Mouse (Mus musculus): ENCODE measurements at regions not wholly inside any gene's neighbourhood (a gene's known extent, or its start where the extent isn't known, plus 50 kb on each side); places are given as distances from the start of the nearest gene placed in this dataset.

GRCm38 (mm10) chr5:90164434-90164833, 59.4 kb downstream of the Cox18 start:
- DNase-seq (ENCODE audit: low spot score), result no peak
- Histone ChIP-seq H3K9me3 (replicated peaks; ENCODE audit: control insufficient read depth, low read length) (no peaks in the 10 kb centered on the region), H3K36me3 (ENCODE audit: control insufficient read depth, insufficient read depth, low read length) (no peaks in the 10 kb centered on the region), H3K4me2 (ENCODE audit: low read length) (no peak overlapping the region), H3K4me1 (ENCODE audit: control insufficient read depth, insufficient read depth, low read length) (no peaks in the 10 kb centered on the region), H3K27ac (ENCODE audit: low read depth, low read length) (no peak overlapping the region), H3K4me3 (ENCODE audit: low read depth, low read length) (no peak overlapping the region), H3K9ac (ENCODE audit: low read length) (no peak overlapping the region), H3K27me3 (replicated peaks; ENCODE audit: control insufficient read depth, insufficient read depth, low read length) (no peaks in the 10 kb centered on the region)
- 89% methylated on average over 8 of the region's 8 CpGs for WGBS
- ATAC-seq, result no peak

GRCm38 (mm10) chr5:90163033-90163859, 60.6 kb downstream of the Cox18 start:
- no peaks in the 10 kb centered on the region for H3K36me3 ChIP-seq (ENCODE audit: control insufficient read depth, insufficient read depth, low read length)
- ATAC-seq (no peak), DNase-seq (ENCODE audit: low spot score) (no peak)
- H3K9ac ChIP-seq (ENCODE audit: low read length), result no peak overlapping the region
- H3K27me3 ChIP-seq (replicated peaks; ENCODE audit: control insufficient read depth, insufficient read depth, low read length), result no peaks in the 10 kb centered on the region
- WGBS, result 88% methylated on average over 18 of the region's 18 CpGs
- H3K4me1 ChIP-seq (ENCODE audit: control insufficient read depth, insufficient read depth, low read length), result no peaks in the 10 kb centered on the region
- H3K9me3 ChIP-seq (replicated peaks; ENCODE audit: control insufficient read depth, low read length), result no peaks in the 10 kb centered on the region
- no peak overlapping the region for H3K27ac ChIP-seq (ENCODE audit: low read depth, low read length)
- H3K4me2 ChIP-seq (ENCODE audit: low read length), result no peak overlapping the region
- H3K4me3 ChIP-seq (ENCODE audit: low read depth, low read length), result no peak overlapping the region

- Histone ChIP-seq H3K27me3 (replicated peaks; ENCODE audit: control insufficient read depth, insufficient read depth, low read length) (no peaks in the 10 kb centered on the region), H3K27ac (ENCODE audit: low read depth, low read length) (no peak overlapping the region), H3K4me2 (ENCODE audit: low read length) (no peak overlapping the region), H3K9ac (ENCODE audit: low read length) (no peak overlapping the region), H3K4me3 (ENCODE audit: low read depth, low read length) (no peak overlapping the region), H3K9me3 (replicated peaks; ENCODE audit: control insufficient read depth, low read length) (no peaks in the 10 kb centered on the region), H3K36me3 (ENCODE audit: control insufficient read depth, insufficient read depth, low read length) (no peaks in the 10 kb centered on the region), H3K4me1 (ENCODE audit: control insufficient read depth, insufficient read depth, low read length) (no peaks in the 10 kb centered on the region)
- DNase-seq (ENCODE audit: low spot score) (no peak), ATAC-seq (no peak)
- 61% methylated on average over 4 of the region's 4 CpGs for WGBS
Observed at GRCm38 (mm10) chr5:90160281-90160680, 63.5 kb downstream of the Cox18 start.

- H3K36me3 ChIP-seq (ENCODE audit: control insufficient read depth, insufficient read depth, low read length), result no peaks in the 10 kb centered on the region
- no peak overlapping the region for H3K4me2 ChIP-seq (ENCODE audit: low read length)
- no peaks in the 10 kb centered on the region for H3K27me3 ChIP-seq (replicated peaks; ENCODE audit: control insufficient read depth, insufficient read depth, low read length)
- no peak for ATAC-seq
- no peak overlapping the region for H3K27ac ChIP-seq (ENCODE audit: low read depth, low read length)
- WGBS, result 90% methylated on average over 4 of the region's 4 CpGs
- H3K9me3 ChIP-seq (replicated peaks; ENCODE audit: control insufficient read depth, low read length), result no peaks in the 10 kb centered on the region
- no peak for DNase-seq (ENCODE audit: low spot score)
- H3K4me1 ChIP-seq (ENCODE audit: control insufficient read depth, insufficient read depth, low read length), result no peaks in the 10 kb centered on the region
- no peak overlapping the region for H3K9ac ChIP-seq (ENCODE audit: low read length)
- no peak overlapping the region for H3K4me3 ChIP-seq (ENCODE audit: low read depth, low read length)
Observed at GRCm38 (mm10) chr5:90156522-90156921, 67.3 kb downstream of the Cox18 start.

- Histone ChIP-seq H3K9ac (ENCODE audit: low read length) (no peak overlapping the region), H3K27ac (ENCODE audit: low read depth, low read length) (no peak overlapping the region), H3K4me1 (ENCODE audit: control insufficient read depth, insufficient read depth, low read length) (no peaks in the 10 kb centered on the region), H3K4me2 (ENCODE audit: low read length) (no peak overlapping the region), H3K27me3 (replicated peaks; ENCODE audit: control insufficient read depth, insufficient read depth, low read length) (no peaks in the 10 kb centered on the region), H3K36me3 (ENCODE audit: control insufficient read depth, insufficient read depth, low read length) (no peaks in the 10 kb centered on the region), H3K9me3 (replicated peaks; ENCODE audit: control insufficient read depth, low read length) (no peaks in the 10 kb centered on the region), H3K4me3 (ENCODE audit: low read depth, low read length) (no peak overlapping the region)
- ATAC-seq (no peak), DNase-seq (ENCODE audit: low spot score) (peak; percentile 10)
- WGBS, result 81% methylated on average over 22 of the region's 22 CpGs
Observed at GRCm38 (mm10) chr5:90149611-90150532, 73.9 kb downstream of the Cox18 start.

- DNase-seq (ENCODE audit: low spot score) (no peak), ATAC-seq (no peak)
- Histone ChIP-seq H3K9me3 (replicated peaks; ENCODE audit: control insufficient read depth, low read length) (no peaks in the 10 kb centered on the region), H3K4me2 (ENCODE audit: low read length) (no peak overlapping the region), H3K27me3 (replicated peaks; ENCODE audit: control insufficient read depth, insufficient read depth, low read length) (no peaks in the 10 kb centered on the region), H3K4me3 (ENCODE audit: low read depth, low read length) (no peak overlapping the region), H3K27ac (ENCODE audit: low read depth, low read length) (no peak overlapping the region), H3K36me3 (ENCODE audit: control insufficient read depth, insufficient read depth, low read length) (no peaks in the 10 kb centered on the region), H3K4me1 (ENCODE audit: control insufficient read depth, insufficient read depth, low read length) (no peaks in the 10 kb centered on the region), H3K9ac (ENCODE audit: low read length) (no peak overlapping the region)
- 80% methylated on average over 7 of the region's 7 CpGs for WGBS
Observed at GRCm38 (mm10) chr5:90135971-90136370, 87.8 kb downstream of the Cox18 start.

GRCm38 (mm10) chr5:90107036-90107435, 116.8 kb downstream of the Cox18 start:
- H3K4me1 ChIP-seq (ENCODE audit: control insufficient read depth, insufficient read depth, low read length), result no peaks in the 10 kb centered on the region
- 88% methylated on average over 1 of the region's 1 CpGs for WGBS
- ATAC-seq (no peak), DNase-seq (ENCODE audit: low spot score) (no peak)
- no peak overlapping the region for H3K4me2 ChIP-seq (ENCODE audit: low read length)
- H3K4me3 ChIP-seq (ENCODE audit: low read depth, low read length), result no peak overlapping the region
- H3K27ac ChIP-seq (ENCODE audit: low read depth, low read length), result no peak overlapping the region
- no peak overlapping the region for H3K9ac ChIP-seq (ENCODE audit: low read length)
- no peaks in the 10 kb centered on the region for H3K36me3 ChIP-seq (ENCODE audit: control insufficient read depth, insufficient read depth, low read length)
- H3K27me3 ChIP-seq (replicated peaks; ENCODE audit: control insufficient read depth, insufficient read depth, low read length), result no peaks in the 10 kb centered on the region
- no peaks in the 10 kb centered on the region for H3K9me3 ChIP-seq (replicated peaks; ENCODE audit: control insufficient read depth, low read length)

GRCm38 (mm10) chr5:90104672-90105071, 119.1 kb downstream of the Cox18 start:
- peak; percentile 33 for DNase-seq (ENCODE audit: low spot score)
- Histone ChIP-seq H3K9ac (ENCODE audit: low read length) (no peak overlapping the region), H3K4me2 (ENCODE audit: low read length) (no peak overlapping the region), H3K9me3 (replicated peaks; ENCODE audit: control insufficient read depth, low read length) (no peaks in the 10 kb centered on the region), H3K4me3 (ENCODE audit: low read depth, low read length) (no peak overlapping the region), H3K36me3 (ENCODE audit: control insufficient read depth, insufficient read depth, low read length) (no peaks in the 10 kb centered on the region), H3K27ac (ENCODE audit: low read depth, low read length) (no peak overlapping the region), H3K27me3 (replicated peaks; ENCODE audit: control insufficient read depth, insufficient read depth, low read length) (no peaks in the 10 kb centered on the region), H3K4me1 (ENCODE audit: control insufficient read depth, insufficient read depth, low read length) (no peaks in the 10 kb centered on the region)
- 30% methylated on average over 7 of the region's 7 CpGs for WGBS
- no peak for ATAC-seq

GRCm38 (mm10) chr5:90088541-90088940, 135.3 kb downstream of the Cox18 start:
- Histone ChIP-seq H3K4me1 (ENCODE audit: control insufficient read depth, insufficient read depth, low read length) (0 out of 2 replicates have a peak, but pooled peaks cover 2% of the 10 kb centered on the region), H3K4me2 (ENCODE audit: low read length) (no peak overlapping the region), H3K27me3 (replicated peaks; ENCODE audit: control insufficient read depth, insufficient read depth, low read length) (no peaks in the 10 kb centered on the region), H3K9ac (ENCODE audit: low read length) (no peak overlapping the region), H3K4me3 (ENCODE audit: low read depth, low read length) (no peak overlapping the region), H3K36me3 (ENCODE audit: control insufficient read depth, insufficient read depth, low read length) (no peaks in the 10 kb centered on the region), H3K9me3 (replicated peaks; ENCODE audit: control insufficient read depth, low read length) (no peaks in the 10 kb centered on the region), H3K27ac (ENCODE audit: low read depth, low read length) (no peak overlapping the region)
- ATAC-seq (no peak), DNase-seq (ENCODE audit: low spot score) (peak; percentile 14)
- 72% methylated on average over 7 of the region's 7 CpGs for WGBS
